Mouse (Mus musculus): ENCODE data around the gene Scarf1.

The Scarf1 gene

DNA sequence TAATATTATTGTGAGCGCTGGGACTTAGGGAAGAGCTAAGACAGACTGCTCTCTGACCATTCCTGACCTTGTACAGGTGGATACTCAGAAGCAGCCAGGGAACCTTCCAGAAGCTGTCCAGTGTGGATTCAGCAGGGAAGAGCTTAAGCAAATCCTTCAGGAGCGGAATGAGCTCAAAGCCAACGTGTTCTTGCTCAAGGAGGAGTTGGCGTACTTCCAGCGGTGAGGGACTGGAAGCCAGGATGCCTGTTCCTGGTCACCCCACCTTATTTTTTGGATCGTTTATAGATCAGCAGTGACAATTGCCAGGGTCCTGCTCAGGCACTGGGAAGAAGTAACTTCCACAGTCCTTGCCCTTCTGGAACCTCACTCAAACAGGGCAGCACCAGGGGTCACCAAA lies 2.1 kb upstream of the Scarf1 start:
- no peak for DNase-seq (ENCODE audit: low spot score in 2 of 2)

DNA sequence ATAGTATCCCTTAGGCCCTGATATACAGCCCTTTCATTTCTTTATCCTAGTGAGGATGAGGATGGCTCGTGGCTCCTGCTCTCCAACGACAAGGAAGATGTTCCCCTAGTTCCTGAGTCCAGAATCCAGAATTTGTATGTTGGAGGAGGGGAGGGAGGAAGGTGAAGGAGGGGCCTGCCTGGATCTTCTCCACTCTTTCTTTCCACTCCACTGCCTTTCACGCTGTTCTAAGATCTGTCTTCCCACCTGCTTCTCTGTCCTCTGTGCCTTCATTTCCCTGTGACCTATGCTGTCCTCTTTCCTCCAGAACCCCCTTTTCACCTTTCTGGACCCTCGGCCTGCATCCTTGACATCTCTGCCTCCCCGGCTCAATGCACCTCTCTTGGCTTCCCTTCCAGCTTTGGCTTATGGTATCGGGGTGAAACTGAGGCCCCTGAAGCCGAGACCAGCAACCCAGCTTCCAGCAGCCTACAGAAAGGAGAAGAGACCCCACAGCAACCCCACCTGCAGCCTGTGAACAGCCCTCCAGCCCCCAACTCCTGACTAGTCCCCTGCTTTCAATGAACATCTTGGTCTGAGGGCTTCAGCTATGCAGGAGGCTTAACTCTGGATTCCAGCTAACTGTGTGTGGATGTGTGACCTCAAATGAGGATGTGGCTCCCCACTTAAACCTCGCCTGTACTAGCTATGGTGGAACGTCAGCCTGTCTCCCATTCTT lies 880 bp upstream of the Scarf1 start:
- no peak for DNase-seq (ENCODE audit: low spot score in 2 of 2)

DNA sequence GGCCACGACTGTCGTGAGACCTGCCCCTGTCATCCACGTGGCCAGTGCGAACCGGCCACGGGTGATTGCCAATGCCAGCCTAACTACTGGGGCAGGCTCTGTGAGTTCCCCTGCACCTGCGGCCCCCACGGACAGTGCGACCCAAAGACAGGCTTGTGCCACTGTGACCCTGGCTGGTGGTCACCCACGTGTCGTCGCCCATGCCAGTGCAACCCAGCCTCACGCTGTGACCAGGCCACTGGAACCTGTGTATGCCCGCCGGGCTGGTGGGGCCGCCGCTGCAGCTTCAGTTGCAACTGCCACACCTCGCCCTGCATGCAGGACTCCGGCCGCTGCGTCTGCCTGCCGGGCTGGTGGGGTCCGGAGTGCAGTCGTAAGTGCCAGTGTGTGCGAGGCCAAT lies 1.8 kb downstream of the Scarf1 start:
- no peak for DNase-seq (ENCODE audit: low spot score in 2 of 2)

DNA sequence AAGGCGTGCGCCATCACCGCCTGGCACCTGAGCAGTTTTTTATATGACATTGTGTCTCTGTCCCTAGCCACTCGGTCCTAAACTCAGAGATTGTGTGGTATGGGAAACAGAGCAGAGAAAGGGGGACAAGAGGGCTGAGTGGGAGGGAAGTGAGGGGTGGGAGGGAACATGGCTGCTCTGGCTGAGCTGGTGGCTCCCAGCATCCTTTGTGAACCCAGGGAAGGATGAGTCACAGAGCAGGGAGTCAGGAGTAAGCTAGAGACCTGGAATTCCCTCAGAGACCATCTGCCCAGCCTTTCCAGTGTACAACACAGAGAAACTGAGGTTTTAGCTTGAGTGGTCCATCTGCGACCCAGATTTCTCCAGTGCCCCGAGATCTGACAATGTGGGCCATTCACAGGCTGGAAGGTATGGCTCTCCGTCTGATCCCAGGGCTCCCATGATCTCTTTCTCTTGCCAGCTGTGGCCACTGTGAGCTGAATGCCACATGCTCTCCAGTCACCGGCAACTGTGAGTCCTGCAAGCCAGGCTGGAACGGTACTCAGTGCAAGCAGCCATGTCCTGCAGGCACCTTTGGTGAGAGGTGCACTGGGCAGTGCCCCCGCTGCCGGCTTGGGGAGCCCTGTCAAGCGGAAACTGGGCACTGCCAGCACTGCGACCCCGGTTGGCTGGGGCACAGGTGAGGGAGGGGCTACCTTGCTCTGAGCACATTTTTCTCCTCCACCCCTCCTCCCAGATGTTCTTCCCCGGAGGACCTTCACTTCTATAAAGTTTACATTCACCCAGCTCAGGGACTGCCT lies 6.7 kb downstream of the Scarf1 start:
- no peak for DNase-seq (ENCODE audit: low spot score in 2 of 2)

DNA sequence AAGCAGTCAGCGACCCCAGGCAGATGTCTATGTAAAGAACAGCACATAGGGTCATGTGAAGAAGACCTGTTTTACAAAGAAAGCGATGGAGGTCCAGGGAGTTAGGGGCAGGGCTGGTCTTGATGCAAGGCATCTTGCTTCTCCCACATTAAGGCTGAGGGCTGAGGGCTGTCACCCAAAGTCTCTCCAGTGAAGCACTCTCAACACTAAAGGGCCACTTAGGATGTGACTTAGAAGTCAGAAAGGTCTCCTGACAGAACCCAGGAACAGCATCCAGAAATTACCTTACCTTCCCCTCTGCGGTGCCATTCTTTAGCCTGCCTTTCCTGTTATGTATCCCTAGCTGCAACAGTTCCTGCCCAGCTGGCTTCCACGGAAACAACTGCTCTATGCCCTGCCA lies 8.3 kb downstream of the Scarf1 start:
- DNase-seq (ENCODE audit: low spot score in 2 of 2): no peak

DNA sequence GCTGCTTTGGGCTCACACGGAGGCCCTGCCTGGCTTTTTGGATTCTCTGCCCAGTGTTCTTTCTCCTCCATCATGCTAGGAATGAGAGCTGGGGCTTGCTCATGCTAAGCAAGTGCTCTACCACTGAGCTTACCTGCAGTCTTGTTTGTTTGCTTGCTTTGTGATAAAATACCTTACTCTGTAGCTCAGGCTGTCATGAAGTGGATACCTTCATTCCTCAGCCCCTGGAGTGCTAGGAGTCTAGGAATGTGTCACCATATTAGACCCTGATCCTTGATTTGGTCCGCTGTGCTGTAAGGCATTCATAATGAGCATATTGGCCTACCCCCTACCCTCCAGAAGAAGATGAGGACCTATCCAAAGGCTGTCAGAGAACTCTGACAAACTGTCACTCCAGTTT lies 9.5 kb downstream of the Scarf1 start:
- no peak for DNase-seq (ENCODE audit: low spot score in 2 of 2)

DNA sequence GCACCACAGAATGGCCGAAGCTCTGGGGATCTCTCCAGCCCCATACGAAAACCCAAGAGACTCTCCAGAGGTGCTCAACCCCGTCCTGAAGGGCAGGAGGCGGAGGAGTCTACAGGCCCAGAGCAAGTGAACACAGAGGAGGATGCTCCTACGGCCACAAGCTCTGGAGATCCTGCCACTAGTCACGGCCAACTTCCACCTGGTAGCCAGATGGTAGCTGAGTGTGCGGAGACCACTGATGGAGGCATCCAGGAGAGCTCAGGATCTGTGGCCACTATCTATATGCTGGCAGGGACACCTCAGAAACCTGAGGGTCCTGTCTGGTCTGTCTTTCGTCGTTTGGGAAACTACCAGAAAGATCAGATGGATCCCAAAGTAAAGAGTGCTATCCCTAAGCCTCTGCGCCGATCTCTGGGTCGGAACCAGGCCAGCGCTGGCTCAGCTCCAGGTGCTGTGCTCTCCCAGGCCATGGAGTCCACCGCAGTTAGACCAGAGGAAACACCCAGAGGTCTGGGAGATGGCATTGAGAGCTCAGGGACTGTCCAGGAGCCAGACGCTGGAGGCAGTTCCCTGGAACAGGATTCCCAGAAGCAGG lies 12.3 kb downstream of the Scarf1 start:
- no peak for DNase-seq (ENCODE audit: low spot score in 2 of 2)

DNA sequence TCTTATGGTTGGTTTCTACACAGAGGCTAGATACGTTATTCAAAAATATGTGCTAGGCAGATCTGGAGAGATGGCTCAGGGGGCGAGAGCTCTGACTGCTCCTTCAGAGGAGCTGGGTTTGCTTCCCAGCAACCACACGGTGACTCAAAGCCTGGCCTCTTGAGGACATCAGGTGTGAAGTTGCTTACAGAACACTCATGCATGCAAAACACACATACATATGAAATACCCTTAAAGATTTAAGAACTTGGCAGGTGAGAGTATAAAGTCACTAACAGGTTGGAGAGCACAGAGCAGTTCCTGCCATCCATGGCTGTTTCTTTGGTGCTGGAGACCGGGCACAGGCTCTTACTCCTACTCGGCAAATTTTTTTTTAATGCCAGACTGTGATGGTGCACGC lies 13.6 kb downstream of the Scarf1 start:
- DNase-seq (ENCODE audit: low spot score in 2 of 2): no peak

DNA sequence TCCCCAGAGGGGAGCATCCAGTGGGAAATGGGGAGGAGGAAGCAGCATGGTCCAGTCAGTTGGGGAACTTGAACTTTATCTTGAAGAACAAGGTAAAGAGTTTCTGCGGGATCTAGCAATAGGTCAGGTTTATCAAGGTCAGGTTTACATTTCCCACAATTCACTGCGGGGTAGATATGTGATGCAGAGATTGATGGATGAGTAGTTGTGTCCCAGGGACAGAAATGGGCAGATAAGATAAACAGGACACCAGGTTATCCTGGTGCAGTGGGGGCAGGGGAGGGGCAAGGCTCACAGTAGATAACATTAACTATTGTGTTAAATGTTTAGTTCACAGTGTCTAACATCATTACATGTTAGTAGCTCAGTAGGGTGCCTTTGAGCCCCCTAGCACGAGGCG lies 16.4 kb downstream of the Scarf1 start:
- DNase-seq (ENCODE audit: low spot score in 2 of 2): no peak

DNA sequence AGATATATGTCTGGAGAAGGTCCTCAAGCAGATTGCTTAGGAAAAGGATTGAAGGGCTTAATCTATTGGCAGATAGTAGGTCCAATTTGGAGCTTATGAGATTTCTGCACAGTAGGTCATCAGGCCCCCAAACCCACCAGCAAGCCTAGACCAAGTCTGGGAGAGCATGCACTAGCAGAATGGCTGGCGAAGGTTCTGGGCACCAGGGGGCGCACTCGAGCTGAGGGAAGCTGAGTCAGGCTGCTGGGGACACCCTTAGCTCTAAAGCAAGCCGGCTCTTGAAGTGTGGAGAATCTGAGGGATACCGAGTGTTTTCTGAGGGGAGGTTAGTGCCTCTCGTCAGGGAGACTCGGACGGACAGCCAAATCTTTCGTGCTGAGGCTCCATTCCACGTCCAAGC lies 17.0 kb downstream of the Scarf1 start:
- DNase-seq (ENCODE audit: low spot score in 2 of 2): peak; percentile 92 to 95

DNA sequence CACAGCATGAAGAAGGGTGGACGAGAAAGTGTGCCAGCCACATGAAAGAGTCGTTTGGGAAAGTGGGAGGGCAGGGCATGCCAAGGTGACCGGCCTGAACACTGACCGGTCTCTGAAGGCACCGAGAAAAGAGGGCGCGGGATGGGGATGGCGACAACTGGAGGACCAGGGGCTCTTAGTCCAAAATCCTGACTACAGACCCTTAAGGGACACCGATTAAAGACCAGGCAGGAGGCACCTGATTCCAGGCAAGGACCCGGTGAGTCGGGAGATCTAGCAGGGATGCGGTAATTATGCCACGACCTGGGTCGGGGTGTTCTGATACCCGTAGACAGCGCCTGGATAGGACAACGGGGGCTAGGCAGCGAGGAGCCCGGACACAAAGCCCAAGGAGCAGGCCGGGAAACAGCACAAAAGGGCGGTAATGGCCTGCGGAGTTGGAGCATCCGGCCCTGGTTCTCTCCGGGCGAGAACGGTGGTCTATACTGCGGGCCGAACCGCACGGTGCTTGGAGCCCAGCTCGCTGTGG lies 17.6 kb downstream of the Scarf1 start:
- no peak for DNase-seq (ENCODE audit: low spot score in 2 of 2)

DNA sequence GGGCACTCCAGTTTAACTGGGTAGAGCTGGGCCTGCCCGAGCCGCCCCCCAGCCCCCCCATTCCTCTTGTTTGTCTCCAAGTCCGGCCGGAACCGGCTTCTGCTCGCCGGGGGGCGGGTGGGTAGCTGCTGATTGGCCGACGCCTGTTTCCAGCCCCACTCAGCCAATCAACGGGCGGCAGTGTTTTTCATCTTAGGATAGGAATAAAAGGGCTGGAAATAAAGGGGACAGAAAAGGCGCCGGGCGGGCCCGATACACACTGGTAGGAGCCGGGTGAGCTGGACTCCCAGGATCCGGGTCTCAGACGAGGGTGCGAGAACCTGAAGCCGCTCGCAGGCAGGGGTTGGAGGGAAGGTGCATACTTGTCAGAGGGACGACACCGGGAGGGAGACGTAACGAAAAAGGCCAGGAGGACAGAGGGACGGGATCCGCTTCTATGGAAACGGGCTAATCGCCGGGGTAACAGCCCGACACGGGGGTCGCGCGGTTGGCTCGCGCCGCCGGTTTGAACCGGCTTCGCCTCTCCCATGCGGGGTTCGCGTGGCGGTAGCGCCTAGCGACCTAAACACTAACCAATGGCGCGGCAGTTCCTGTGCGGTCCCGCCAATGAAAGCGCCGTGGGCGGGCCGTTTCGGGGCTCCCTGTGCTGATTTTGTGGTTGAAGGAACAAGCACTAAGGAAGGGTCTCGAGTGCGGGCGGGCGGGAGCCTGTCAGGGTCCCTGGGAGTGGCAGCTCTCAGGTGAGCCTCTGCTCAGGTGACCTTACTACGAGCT lies 18.3 kb downstream of the Scarf1 start, which contains the start of gene Slc43a2:
Slc43a2 (plus strand) TSS at position 226 of the 774 bp plus-strand sequence.
- DNase-seq (ENCODE audit: low spot score in 2 of 2): peak; percentile 84 to 87

DNA sequence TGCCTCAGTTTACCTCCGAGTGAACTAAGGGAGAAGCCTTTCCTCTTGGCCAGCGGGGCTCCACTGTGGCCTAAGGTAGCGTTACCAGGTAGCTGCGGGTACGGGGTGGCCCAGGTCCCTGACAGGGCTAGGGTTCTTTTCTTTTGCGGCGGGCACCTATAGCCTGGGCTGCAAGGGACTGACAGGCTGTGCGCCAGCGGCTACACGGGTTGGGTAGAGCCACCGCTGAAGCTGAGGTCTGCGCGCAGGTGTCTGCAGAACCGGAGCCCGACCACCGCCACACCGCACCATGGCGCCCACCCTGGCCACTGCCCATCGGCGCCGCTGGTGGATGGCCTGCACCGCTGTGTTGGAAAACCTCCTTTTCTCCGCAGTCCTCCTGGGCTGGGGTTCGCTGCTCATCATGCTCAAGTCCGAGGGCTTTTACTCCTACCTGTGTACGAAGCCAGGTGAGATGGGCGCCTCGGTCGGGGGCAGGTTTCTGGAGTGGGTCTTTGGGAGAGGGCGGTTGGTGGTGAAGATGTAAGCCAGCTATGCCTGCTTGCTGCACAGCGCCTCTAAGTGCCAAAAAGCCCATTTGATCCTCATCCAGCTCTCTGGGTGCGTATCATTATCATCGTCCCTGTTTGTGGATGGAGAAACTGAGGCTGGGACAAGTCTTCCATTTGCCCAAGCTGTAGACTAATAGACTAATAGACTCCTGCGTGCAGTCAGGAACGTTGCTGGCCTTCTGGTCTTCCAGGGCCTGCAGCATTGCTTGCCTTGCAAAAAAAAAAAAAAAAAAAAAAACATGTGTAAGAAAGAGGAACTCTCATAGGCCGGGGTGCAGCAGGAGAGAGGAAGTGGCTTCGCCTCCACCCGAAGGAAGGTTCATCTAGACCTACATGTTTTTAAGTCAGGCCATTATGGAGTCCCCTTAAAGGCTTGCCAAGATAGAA lies 19.3 kb downstream of the Scarf1 start:
- DNase-seq (ENCODE audit: low spot score in 2 of 2): peak in 1 of 2 experiments; percentile 62

DNA sequence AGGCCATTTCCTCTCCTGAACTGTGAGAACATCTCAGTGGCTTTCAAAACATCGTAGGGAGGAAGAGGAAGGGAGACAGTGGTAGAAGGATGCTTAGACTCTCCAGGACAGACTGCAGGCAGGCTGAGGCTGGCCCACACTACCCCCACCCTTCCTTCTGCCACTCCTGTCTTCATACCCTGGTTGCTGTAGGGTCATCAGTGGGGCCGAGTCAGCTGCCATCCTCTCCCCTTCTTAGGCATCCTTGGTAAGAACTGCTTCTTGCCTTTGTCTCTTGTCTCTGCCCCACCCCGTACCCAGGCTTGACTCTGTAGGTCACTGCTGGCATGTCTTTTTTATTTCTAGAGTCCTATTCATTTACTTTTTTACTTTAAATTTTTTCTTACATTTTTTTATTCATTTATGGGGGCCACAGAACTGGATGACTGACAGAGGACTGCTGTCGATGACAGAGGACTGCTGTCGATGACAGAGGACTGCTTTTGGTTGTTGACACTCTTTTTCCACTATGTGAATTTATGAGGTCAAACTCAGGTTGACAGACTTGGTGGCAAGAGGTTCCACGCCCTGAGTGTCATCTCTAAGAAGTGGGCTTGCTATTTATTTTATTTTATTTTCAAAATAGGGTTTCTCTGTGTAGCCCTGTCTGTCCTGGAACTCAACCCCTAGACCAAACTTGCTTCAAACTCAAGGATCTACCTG lies 20.1 kb downstream of the Scarf1 start:
- DNase-seq (ENCODE audit: low spot score in 2 of 2): peak in 1 of 2 experiments; percentile 18

DNA sequence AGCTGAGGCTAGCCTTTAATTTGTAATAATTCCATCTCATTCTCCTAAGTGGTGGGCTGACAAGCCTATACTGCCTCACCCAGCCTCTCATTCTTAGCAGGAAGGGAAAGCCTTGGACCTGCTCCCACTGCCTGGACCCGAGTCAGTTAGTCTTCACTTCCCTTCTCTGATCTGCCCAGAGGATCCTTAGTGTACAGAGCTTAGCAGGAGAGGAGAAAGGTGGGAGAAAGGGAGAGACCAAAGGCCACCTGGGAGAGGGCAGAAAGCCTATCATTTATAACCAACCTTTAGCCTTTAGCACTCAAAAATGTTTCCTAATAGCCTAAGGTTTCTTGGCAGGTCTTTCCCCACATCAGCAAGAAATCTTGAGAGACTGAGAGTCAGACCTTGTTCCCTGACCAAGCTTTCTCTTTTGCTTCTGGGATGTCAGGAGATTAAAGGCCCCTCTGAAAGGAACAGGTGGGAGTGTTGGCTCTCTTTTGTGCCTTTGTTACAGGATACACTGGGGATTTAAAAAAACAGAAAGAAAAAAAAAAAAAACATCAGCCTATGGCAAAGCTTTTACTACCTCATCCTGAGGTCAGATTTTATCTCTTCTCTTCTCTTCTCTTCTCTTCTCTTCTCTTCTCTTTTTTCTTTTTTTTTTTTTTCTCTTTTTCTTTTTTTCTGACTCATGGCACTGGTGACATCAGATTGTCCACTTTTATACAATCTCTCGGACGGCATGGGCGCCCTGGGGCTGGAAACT lies 21.1 kb downstream of the Scarf1 start:
- no peak for DNase-seq (ENCODE audit: low spot score in 2 of 2)

DNA sequence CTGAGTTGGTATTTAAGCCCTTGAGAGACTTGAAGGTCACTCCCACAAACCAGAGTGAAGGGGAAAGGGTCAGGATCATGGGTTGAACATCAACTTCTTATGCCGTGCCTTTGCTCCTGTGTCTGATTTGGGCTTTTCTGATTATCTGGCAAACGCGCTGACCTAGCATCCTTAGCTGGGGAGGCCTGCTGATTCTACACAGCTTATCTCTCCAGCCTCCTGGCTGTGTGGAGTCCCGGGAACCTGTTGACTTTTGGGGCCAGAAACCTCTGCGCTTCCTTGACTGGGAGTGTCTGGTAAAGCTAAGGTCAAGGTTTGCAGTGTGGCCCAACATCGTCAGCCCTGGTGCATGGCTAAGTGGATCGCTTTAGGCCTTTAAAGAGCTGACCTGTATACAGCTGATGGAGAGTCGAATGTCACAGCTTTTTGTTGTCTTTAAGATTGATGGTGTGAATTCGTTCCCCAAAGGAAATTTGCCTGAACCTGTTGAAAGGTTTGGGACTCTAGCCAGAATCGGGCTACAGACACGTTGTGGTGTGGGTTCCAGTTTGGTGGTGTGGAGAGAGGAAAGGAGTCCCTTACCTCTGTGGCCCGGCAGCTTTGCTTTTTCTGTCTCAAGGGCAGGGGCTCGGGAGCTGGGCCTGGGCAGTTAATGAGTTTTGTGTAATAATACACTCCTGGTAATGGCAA lies 21.9 kb downstream of the Scarf1 start:
- DNase-seq (ENCODE audit: low spot score in 2 of 2): no peak

DNA sequence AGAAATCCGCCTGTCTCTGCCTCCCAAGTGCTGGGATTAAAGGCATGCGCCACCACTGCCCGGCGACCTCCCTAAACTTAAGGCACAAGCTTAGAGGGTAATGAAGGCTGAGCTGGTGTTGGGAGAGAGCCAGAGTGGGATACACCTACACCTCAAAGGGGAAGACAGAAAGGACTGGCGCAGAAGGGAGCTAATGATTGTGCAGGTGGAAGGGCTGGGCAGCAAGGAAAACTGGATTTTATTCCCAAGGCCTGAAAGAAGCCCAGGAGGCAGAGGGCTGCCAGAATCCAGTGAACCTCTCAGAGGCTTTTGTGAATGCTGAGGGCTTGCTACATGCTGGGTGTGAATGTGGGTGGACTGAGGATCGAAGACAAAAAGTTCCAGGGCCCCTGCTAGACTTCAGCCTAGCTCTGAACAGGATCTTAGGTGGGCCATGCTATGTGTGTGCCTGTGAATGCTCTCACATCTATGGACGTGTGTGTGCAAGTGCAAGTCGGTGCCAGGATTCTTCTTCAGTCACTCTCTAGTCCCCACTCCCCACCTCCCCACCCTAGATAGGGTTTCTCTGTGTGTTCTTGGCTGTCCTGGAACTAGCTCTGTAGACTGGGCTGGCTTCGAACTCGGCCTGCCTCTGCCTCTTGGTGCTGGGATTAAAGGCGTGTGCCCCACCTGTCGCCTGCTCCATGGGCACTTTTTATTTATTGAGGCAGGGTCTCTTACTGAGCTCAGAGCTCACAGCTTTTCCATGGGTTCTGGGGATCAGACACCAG lies 23.1 kb downstream of the Scarf1 start:
- no peak for DNase-seq (ENCODE audit: low spot score in 2 of 2)

DNA sequence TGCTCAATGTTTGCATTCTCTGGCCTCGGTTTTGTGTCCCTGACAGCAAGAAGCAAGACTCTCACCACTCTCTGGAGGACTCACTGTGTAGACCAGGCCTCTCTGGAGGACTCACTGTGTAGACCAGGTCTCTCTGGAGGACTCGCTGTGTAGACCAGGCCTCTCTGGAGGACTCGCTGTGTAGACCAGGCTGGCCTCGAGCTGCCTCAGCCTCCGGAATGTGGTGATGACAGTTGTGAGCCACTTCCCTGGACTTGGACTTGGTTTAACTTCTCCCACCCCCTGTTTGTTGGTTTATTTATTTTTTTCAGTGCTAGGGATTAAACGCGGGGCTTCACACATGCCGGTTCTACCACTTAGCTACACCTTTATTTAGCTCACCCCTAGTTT lies 23.7 kb downstream of the Scarf1 start:
- DNase-seq (ENCODE audit: low spot score in 2 of 2): no peak

All from natural killer cell, adult 2 months (primary cell).